Mouse (Mus musculus): Measurements from ENCODE around the gene Med17. TPM values are rescaled to one million over a fixed set of nuclear protein-coding genes. Genes with fewer than 3 reads are reported as not detected.

The Med17 gene
- total RNA-seq, 1 experiment from 2014 or later = 43.0 TPM

DNA sequence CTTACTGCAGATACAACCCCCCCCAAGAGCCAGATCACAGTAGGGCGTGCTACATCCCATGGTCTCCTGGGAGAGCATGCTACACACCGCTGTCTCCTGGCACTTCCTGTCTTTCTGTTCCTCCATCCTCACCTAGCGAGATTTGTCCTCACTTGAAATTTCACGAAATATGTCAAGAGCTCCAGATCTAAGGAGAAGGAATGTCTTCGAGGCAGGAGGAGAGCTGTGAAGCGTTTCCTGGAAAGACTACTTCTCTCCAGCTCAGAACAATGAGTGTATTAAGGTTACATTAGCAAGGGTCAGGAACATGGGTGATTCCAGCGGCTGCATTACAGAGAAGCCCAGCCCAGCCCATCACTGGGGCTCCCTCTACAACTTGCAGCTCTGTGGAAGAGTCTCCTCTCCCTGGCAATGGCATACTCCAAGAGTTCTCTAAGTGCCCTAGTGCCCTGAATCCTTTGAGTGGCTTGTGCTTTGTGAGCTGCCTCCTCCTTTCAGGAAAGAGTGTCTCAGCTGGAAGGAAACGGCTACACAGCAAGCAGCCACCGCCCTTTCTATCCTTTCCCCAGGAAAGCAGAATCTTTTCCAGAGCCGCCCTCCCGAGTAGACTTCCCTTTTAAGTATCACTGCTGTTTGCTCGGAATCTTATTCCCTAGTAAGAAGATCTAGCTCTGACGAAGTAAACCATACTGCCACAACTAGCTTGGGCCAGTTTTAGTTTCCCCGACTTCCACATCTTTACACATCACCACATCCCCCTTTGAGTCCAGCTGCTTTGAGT is 42.0 kb downstream of the Med17 start:
- DNase-seq = no peak

GRCm38 (mm10) chr9:15235986-15236385 is 43.7 kb downstream of the Med17 start:
- DNase-seq = no peak

DNA sequence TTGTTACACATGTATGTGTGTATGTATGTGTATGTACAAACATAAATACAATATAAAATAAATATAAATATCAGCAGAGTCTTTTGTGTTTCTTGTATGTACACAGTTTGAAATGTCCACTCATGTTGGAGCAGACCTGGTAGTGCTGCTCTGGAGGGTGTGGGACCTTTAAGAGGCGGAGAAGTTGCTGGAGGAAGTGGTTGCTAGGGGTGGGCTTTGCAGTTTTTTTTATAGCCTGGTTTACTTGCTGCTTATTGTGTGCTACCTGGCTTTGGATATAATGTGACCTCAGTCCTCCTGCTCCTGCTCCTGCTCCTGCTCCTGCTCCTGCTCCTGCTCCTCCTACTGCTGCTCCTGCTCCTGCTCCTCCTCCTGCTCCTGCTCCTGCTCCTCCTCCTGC is 46.1 kb downstream of the Med17 start:
- DNase-seq = no peak

- no peak for DNase-seq
Observed at GRCm38 (mm10) chr9:15232445-15232844, 47.3 kb downstream of the Med17 start.

DNA sequence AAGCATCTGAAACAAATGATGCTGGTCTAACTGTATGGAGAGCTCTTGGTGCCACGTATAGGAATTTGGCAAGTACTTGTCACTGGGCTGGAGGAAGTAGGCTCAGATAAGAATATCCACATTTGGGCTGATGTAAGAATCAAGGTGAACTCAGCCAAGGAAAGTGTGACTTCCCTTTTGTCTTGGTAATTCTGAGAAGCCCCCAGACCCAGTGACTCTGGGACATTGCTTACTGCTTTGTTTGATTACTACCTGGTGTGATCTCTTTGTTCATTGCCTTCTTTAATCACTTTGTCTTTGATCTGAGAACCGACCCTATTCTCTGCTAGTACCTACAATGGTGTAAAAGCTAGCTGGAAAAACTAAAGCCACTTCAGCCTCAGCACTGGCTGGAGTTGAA is 54.8 kb downstream of the Med17 start:
- no peak for DNase-seq

GRCm38 (mm10) chr9:15213695-15214094 is 66.0 kb downstream of the Med17 start:
- DNase-seq = no peak

- no peak for DNase-seq
Observed at GRCm38 (mm10) chr9:15211876-15212275, 67.9 kb downstream of the Med17 start.

Small RNA genes within 50 kb of the gene (microRNA-seq; reads per million reads assigned to microRNA genes)
- 0 reads per million in 2 experiments for gene Gm49349
- gene mmu-mir-7650 = 0 reads per million in 2 experiments

Other genes with a start within 250 kb of the Med17 start
- gene Panx1, start 234.5 kb downstream of the Med17 start, total RNA-seq (2021) = 8.6 and 14.9 TPM in 2 replicates
- 0.24 and 0.43 TPM in 2 replicates for gene Hephl1, start 167.8 kb downstream of the Med17 start, total RNA-seq (2021)
- gene Vstm5, start 40.9 kb downstream of the Med17 start, total RNA-seq (2021) = 1.0 TPM in 1 of 2 replicates, not detected in the other
- 129 and 161 TPM in 2 replicates for gene Taf1d, start 26.3 kb upstream of the Med17 start, total RNA-seq (2021)
- gene 4931406C07Rik, start 26.5 kb upstream of the Med17 start, total RNA-seq (2021) = 102 and 104 TPM in 2 replicates
- 18.7 and 19.2 TPM in 2 replicates for gene Cep295, start 77.9 kb upstream of the Med17 start, total RNA-seq (2021)
- 26.6 and 32.0 TPM in 2 replicates for gene Smco4, start 213.5 kb upstream of the Med17 start, total RNA-seq (2021)

Measured in adrenal gland, postnatal 25 days (tissue).